Mouse (Mus musculus): ENCODE measurements around the gene Olfr1046. TPM values are rescaled to one million over a fixed set of nuclear protein-coding genes. Genes with fewer than 3 reads are reported as not detected.
"Not testable (repeated sequence)": the region's sequence is repeated elsewhere in the genome, so short reads cannot be mapped to it uniquely, and the experiment has no call there.

Olfr1046 gene
- polyA plus RNA-seq (2015; fragmentation: Nextera tagmentation; extraction: Ambion mirVana): not detected in 2 replicates

GRCm38 (mm10) chr2:86219214-86219613 lies at the start of gene Olfr1046:
Olfr1046 (minus strand) TSS chr2:86219314.
- no peaks in the 10 kb centered on the region for H3K27me3 ChIP-seq
- H3K9ac ChIP-seq: no peak within 1 kb of the TSS
- 57% methylated on average over 2 of the region's 2 CpGs for WGBS
- H3K27ac ChIP-seq: no peak within 1 kb of the TSS
- no peak within 1 kb of the TSS for H3K4me3 ChIP-seq
- ATAC-seq (ENCODE audit: insufficient number of reproducible peaks, low FRiP score, low TSS enrichment, low read depth): no peak
- no peak within 1 kb of the TSS for H3K4me2 ChIP-seq
- no peaks in the 10 kb centered on the region for H3K36me3 ChIP-seq
- no peaks in the 10 kb centered on the region for H3K4me1 ChIP-seq
- no peaks in the 10 kb centered on the region for H3K9me3 ChIP-seq

DNA sequence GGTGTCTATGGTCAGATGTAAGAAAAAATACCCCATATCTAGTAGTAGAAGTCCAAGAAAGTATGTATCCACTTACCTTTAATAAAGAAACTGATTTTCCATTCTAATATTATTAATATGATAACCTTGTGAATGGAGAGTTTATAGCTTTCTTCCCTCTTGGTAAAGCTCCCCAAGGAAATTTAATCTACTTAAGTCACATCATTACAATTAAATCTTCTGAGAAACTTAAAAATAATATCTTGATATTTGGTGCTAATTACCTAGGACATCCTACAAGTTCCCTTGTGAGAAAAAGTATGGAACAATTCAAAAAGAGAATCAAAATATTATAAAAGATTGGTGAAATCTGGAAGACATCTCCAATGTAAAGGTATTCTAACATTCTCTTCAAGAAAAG lies 39.1 kb upstream of the Olfr1046 start, which contains the start of gene Olfr1049:
TSS of gene Olfr1049 (minus strand) at position 101 of the 400 bp plus-strand sequence.
- H3K9me3 ChIP-seq; H3K36me3 ChIP-seq; H3K9ac ChIP-seq; H3K4me2 ChIP-seq; ATAC-seq (ENCODE audit: insufficient number of reproducible peaks, low FRiP score, low TSS enrichment, low read depth); H3K27me3 ChIP-seq; H3K4me3 ChIP-seq; H3K27ac ChIP-seq; H3K4me1 ChIP-seq: not testable (repeated sequence)

- Histone ChIP-seq H3K27ac (no peak within 1 kb of the TSS), H3K9ac (no peak within 1 kb of the TSS), H3K4me2 (no peak within 1 kb of the TSS), H3K27me3 (no peaks in the 10 kb centered on the region), H3K36me3 (no peaks in the 10 kb centered on the region), H3K4me1 (no peaks in the 10 kb centered on the region), H3K4me3 (no peak within 1 kb of the TSS), H3K9me3 (no peaks in the 10 kb centered on the region)
- ATAC-seq (ENCODE audit: insufficient number of reproducible peaks, low FRiP score, low TSS enrichment, low read depth): no peak
Observed at GRCm38 (mm10) chr2:86240189-86240588, 21.1 kb upstream of the Olfr1046 start, which contains the start of gene Olfr1048. Olfr1048 (minus strand) TSS chr2:86240289.

- no peak within 1 kb of the TSS for H3K27ac ChIP-seq
- H3K27me3 ChIP-seq: no peaks in the 10 kb centered on the region
- H3K9me3 ChIP-seq: no peaks in the 10 kb centered on the region
- 90% methylated on average over 1 of the region's 1 CpGs for WGBS
- no peaks in the 10 kb centered on the region for H3K36me3 ChIP-seq
- no peak within 1 kb of the TSS for H3K9ac ChIP-seq
- H3K4me3 ChIP-seq: no peak within 1 kb of the TSS
- H3K4me2 ChIP-seq: no peak within 1 kb of the TSS
- H3K4me1 ChIP-seq: no peaks in the 10 kb centered on the region
- ATAC-seq (ENCODE audit: insufficient number of reproducible peaks, low FRiP score, low TSS enrichment, low read depth): no peak
Observed at GRCm38 (mm10) chr2:86231301-86231700, 12.2 kb upstream of the Olfr1046 start, which contains the start of gene Olfr1047. Olfr1047 (minus strand) TSS chr2:86231401.

GRCm38 (mm10) chr2:86202909-86203308 lies 16.2 kb downstream of the Olfr1046 start, which contains the start of gene Olfr1045:
Olfr1045 (minus strand) TSS chr2:86203009.
- Histone ChIP-seq H3K4me1 (no peaks in the 10 kb centered on the region), H3K4me2 (no peak within 1 kb of the TSS), H3K9ac (no peak within 1 kb of the TSS), H3K27ac (no peak within 1 kb of the TSS), H3K9me3 (no peaks in the 10 kb centered on the region), H3K36me3 (no peaks in the 10 kb centered on the region), H3K4me3 (no peak within 1 kb of the TSS), H3K27me3 (no peaks in the 10 kb centered on the region)
- ATAC-seq (ENCODE audit: insufficient number of reproducible peaks, low FRiP score, low TSS enrichment, low read depth): no peak

- Histone ChIP-seq H3K9me3 (no peaks in the 10 kb centered on the region), H3K4me1 (no peaks in the 10 kb centered on the region), H3K36me3 (no peaks in the 10 kb centered on the region), H3K27ac (no peak overlapping the region), H3K27me3 (no peaks in the 10 kb centered on the region), H3K4me3 (no peak overlapping the region), H3K4me2 (no peak overlapping the region), H3K9ac (no peak overlapping the region)
- 22% methylated on average over 1 of the region's 1 CpGs for WGBS
- ATAC-seq (ENCODE audit: insufficient number of reproducible peaks, low FRiP score, low TSS enrichment, low read depth): no peak
Observed at GRCm38 (mm10) chr2:86195863-86196262, 23.3 kb downstream of the Olfr1046 start.

GRCm38 (mm10) chr2:86185583-86185982 lies 33.5 kb downstream of the Olfr1046 start, which contains the start of gene Olfr52:
Olfr52 (minus strand) TSS chr2:86185683.
- no peaks in the 10 kb centered on the region for H3K36me3 ChIP-seq
- H3K4me3 ChIP-seq: no peak within 1 kb of the TSS
- H3K4me2 ChIP-seq: no peak within 1 kb of the TSS
- ATAC-seq (ENCODE audit: insufficient number of reproducible peaks, low FRiP score, low TSS enrichment, low read depth): no peak
- H3K27me3 ChIP-seq: no peaks in the 10 kb centered on the region
- H3K27ac ChIP-seq: no peak within 1 kb of the TSS
- no peak within 1 kb of the TSS for H3K9ac ChIP-seq
- no peaks in the 10 kb centered on the region for H3K9me3 ChIP-seq
- no peaks in the 10 kb centered on the region for H3K4me1 ChIP-seq

DNA sequence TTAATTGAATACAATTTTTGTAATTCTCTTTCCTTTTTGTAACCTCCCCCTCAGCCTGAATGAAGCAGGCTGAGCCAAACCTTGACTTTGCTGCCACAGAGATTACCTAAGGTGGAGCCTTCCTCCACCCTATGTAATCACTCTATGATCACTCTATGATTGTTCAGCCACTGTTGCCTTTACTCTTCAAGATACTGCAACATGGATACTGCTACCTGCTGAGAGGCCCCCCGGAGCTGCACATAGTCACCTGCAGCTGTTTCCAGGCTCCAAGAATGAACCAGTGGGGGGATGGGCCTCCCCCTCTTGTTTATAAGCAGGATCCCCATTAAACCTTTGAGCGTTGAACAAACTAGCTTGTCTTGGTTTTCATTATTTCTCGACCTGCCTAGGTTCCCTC lies 39.2 kb downstream of the Olfr1046 start:
- Histone ChIP-seq H3K27me3 (no peaks in the 10 kb centered on the region), H3K36me3 (no peaks in the 10 kb centered on the region), H3K9ac (no peak overlapping the region), H3K4me2 (no peak overlapping the region), H3K4me3 (no peak overlapping the region), H3K27ac (no peak overlapping the region), H3K4me1 (no peaks in the 10 kb centered on the region), H3K9me3 (no peaks in the 10 kb centered on the region)
- no peak for ATAC-seq (ENCODE audit: insufficient number of reproducible peaks, low FRiP score, low TSS enrichment, low read depth)
- 68% methylated on average over 3 of the region's 3 CpGs for WGBS

DNA sequence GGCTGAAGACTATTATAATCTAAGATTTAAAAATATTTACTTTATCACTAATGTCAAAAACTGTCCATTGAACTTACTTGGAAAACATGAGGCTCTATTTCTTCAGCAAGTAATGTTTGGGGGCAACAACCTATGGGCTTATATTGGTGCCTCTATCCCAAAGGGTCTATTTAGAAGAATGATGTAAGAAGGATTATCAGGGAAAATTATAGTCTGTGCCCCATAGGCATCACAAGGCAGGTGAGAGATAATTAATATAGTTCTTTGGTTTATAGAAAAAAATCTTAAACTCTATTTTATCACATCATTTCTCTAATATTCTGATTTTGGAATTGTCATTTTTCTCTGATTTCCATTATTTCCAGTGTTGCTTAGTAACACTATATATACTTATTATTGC lies 41.4 kb downstream of the Olfr1046 start, which contains the start of gene Olfr1044:
TSS of gene Olfr1044 (minus strand) at position 101 of the 400 bp plus-strand sequence.
- no peaks in the 10 kb centered on the region for H3K9me3 ChIP-seq

DNA sequence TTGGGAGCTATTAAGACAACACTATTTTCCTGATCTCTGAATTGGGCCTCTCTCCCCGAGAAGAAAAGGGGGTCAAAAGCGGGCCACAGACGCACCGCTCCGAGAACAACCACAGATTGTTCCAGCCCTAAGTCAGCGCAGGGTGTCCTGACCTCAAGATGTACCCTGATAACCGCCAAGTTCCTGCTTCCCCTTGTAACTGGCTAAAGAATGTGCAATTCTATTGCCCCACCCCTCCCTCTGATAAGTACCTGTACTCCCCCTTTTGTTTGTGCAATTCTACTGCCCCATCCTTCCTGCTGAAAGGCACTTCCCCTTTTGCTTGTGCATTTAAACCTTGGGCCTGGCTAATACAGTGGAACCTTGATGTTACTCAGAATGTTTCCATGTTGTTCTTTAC lies 43.7 kb downstream of the Olfr1046 start:
- H3K36me3 ChIP-seq; ATAC-seq (ENCODE audit: insufficient number of reproducible peaks, low FRiP score, low TSS enrichment, low read depth); H3K27ac ChIP-seq; H3K27me3 ChIP-seq; H3K9me3 ChIP-seq; H3K4me3 ChIP-seq; H3K4me1 ChIP-seq; H3K9ac ChIP-seq; H3K4me2 ChIP-seq: not testable (repeated sequence)
- WGBS: 84% methylated on average over 7 of the region's 7 CpGs

More for the DNA sequence above, 41.4 kb downstream of the Olfr1046 start, which contains the start of gene Olfr1044:
- no peak within 1 kb of the TSS for H3K9ac ChIP-seq
- H3K27me3 ChIP-seq: no peaks in the 10 kb centered on the region
- no peaks in the 10 kb centered on the region for H3K36me3 ChIP-seq
- H3K4me2 ChIP-seq: no peak within 1 kb of the TSS
- no peaks in the 10 kb centered on the region for H3K4me1 ChIP-seq
- H3K27ac ChIP-seq: no peak within 1 kb of the TSS
- no peak for ATAC-seq (ENCODE audit: insufficient number of reproducible peaks, low FRiP score, low TSS enrichment, low read depth)
- no peak within 1 kb of the TSS for H3K4me3 ChIP-seq

- WGBS: 86% methylated on average over 2 of the region's 2 CpGs
- no peak within 1 kb of the TSS for H3K27ac ChIP-seq
Observed at GRCm38 (mm10) chr2:86167422-86167821, 51.7 kb downstream of the Olfr1046 start, which contains the start of gene Olfr1043. Olfr1043 (minus strand) TSS chr2:86167522.

More at GRCm38 (mm10) chr2:86167422-86167821, 51.7 kb downstream of the Olfr1046 start, which contains the start of gene Olfr1043:
- Histone ChIP-seq H3K27me3 (no peaks in the 10 kb centered on the region), H3K4me1 (no peaks in the 10 kb centered on the region), H3K9me3 (no peaks in the 10 kb centered on the region), H3K9ac (no peak within 1 kb of the TSS), H3K4me3 (no peak within 1 kb of the TSS), H3K4me2 (no peak within 1 kb of the TSS), H3K36me3 (no peaks in the 10 kb centered on the region)
- ATAC-seq (ENCODE audit: insufficient number of reproducible peaks, low FRiP score, low TSS enrichment, low read depth): no peak
